Mouse (Mus musculus) leukemia stem cell, adult 10-12 weeks (primary cell): ENCODE results near the gene Adgrd1. TPM values are rescaled to one million over a fixed set of nuclear protein-coding genes. Genes with fewer than 3 reads are reported as not detected.

Source experiments
- polyA plus RNA-seq: library from polyadenylated mRNA; stranded (reverse); fragments of >175 nt; gene quantifications from 2 replicates; pipeline ENCODE4 v1.2.3, GENCODE M21; 2012; ENCODE audit warnings: low replicate concordance

The Adgrd1 gene
- not detected in 2 replicates for polyA plus RNA-seq

GRCm38 (mm10) chr5:129096511-129096910 is at the start of gene Adgrd1:
Gene Adgrd1, plus strand, starts transcription at chr5:129096750.

Other genes starting within 250 kb of the Adgrd1 start
- gene Rimbp2, start 143.3 kb upstream of the Adgrd1 start, polyA plus RNA-seq, result not detected in 2 replicates
- gene Stx2, start 88.2 kb upstream of the Adgrd1 start, polyA plus RNA-seq, result 25.3 and 34.3 TPM in 2 replicates
- gene Ran, start 76.7 kb upstream of the Adgrd1 start, polyA plus RNA-seq, result 5,033 and 6,141 TPM in 2 replicates